Mouse (Mus musculus) lung, postnatal 4 days (tissue): Measurements from ENCODE around the gene Nfe2l2.

ENCODE experiments used
- DNase-seq, 2 experiments: peaks; one replicate each; pipeline ENCODE4 v3.0.0; 2021

The Nfe2l2 gene

GRCm38 (mm10) chr2:75704234-75705161 is at the start of gene Nfe2l2:
Nfe2l2 (minus strand) TSS chr2:75704641.
- peak; percentile 99 to 100 for DNase-seq

GRCm38 (mm10) chr2:75752306-75753175 is 48.1 kb upstream of the Nfe2l2 start:
- DNase-seq: no peak

- no peak for DNase-seq
Measured at GRCm38 (mm10) chr2:75751896-75752295, 47.5 kb upstream of the Nfe2l2 start.

- no peak for DNase-seq
Measured at GRCm38 (mm10) chr2:75750869-75751268, 46.4 kb upstream of the Nfe2l2 start.

GRCm38 (mm10) chr2:75750043-75750718 is 45.7 kb upstream of the Nfe2l2 start:
- no peak for DNase-seq

- DNase-seq: no peak
Measured at GRCm38 (mm10) chr2:75748841-75749240, 44.4 kb upstream of the Nfe2l2 start.

- DNase-seq: no peak
Measured at GRCm38 (mm10) chr2:75737006-75737503, 32.6 kb upstream of the Nfe2l2 start.

- DNase-seq: no peak
Measured at GRCm38 (mm10) chr2:75734196-75734865, 29.9 kb upstream of the Nfe2l2 start.

GRCm38 (mm10) chr2:75733177-75733576 is 28.7 kb upstream of the Nfe2l2 start:
- DNase-seq: no peak

GRCm38 (mm10) chr2:75731929-75732328 is 27.5 kb upstream of the Nfe2l2 start:
- DNase-seq: no peak

GRCm38 (mm10) chr2:75731233-75731651 is 26.8 kb upstream of the Nfe2l2 start:
- peak; percentile 34 to 36 for DNase-seq

GRCm38 (mm10) chr2:75730052-75730451 is 25.6 kb upstream of the Nfe2l2 start:
- DNase-seq: no peak

- DNase-seq: peak; percentile 30 to 69
Measured at GRCm38 (mm10) chr2:75724863-75725445, 20.5 kb upstream of the Nfe2l2 start.

- DNase-seq: no peak
Measured at GRCm38 (mm10) chr2:75723481-75723880, 19.0 kb upstream of the Nfe2l2 start.

- DNase-seq: no peak
Measured at GRCm38 (mm10) chr2:75722893-75723292, 18.5 kb upstream of the Nfe2l2 start.

- no peak for DNase-seq
Measured at GRCm38 (mm10) chr2:75720236-75721027, 16.0 kb upstream of the Nfe2l2 start.

- DNase-seq: no peak
Measured at GRCm38 (mm10) chr2:75719331-75719869, 15.0 kb upstream of the Nfe2l2 start.

GRCm38 (mm10) chr2:75716046-75717016 is 11.9 kb upstream of the Nfe2l2 start:
- no peak for DNase-seq

GRCm38 (mm10) chr2:75714766-75715165 is 10.3 kb upstream of the Nfe2l2 start:
- DNase-seq: no peak
